Mouse (Mus musculus): Measurements from ENCODE around the gene Hdac11.
A peak's percentile ranks its signal among the peaks of the same experiment; 100 is the strongest.

- TF ChIP-seq GATA1 (IDR thresholded peaks at IDR 0.05; ENCODE audit: low read length) (peak; percentile 92), TAL1 (IDR thresholded peaks at IDR 0.05; ENCODE audit: low read length) (peak; percentile 91)
Observed at GRCm38 (mm10) chr6:91163195-91163911, 6.9 kb downstream of the Hdac11 start.
